Mouse (Mus musculus) limb, embryonic 10.5 days (tissue): ENCODE measurements around the gene Il3. TPM values are rescaled to one million over a fixed set of nuclear protein-coding genes. Genes with fewer than 3 reads are reported as not detected.

ENCODE experiments used
- DNase-seq: peaks from one replicate; pipeline ENCODE4 v3.0.0-alpha.2; 2017; ENCODE audit warnings: low spot score
- H3K27ac ChIP-seq: fragments of 300-500 bp; sonication (generic); 2 replicates; pipeline ENCODE4 v1.5.1; 2016; ENCODE audit warnings: mild to moderate bottlenecking
- H3K27me3 ChIP-seq: fragments of 300-500 bp; sonication (generic); 2 replicates; pipeline ENCODE4 v1.6.1; 2016; ENCODE audit warnings: low read depth, mild to moderate bottlenecking; ENCODE audit not compliant: poor library complexity, severe bottlenecking
- H3K36me3 ChIP-seq: fragments of 300-500 bp; sonication (generic); 2 replicates; pipeline ENCODE4 v1.6.1; 2016; ENCODE audit warnings: mild to moderate bottlenecking, moderate library complexity
- H3K4me1 ChIP-seq: fragments of 300-500 bp; sonication (generic); 2 replicates; pipeline ENCODE4 v1.6.1; 2016
- H3K4me3 ChIP-seq: fragments of 300-500 bp; sonication (generic); 2 replicates; pipeline ENCODE4 v1.5.1; 2016; ENCODE audit warnings: mild to moderate bottlenecking, moderate library complexity
- H3K9me3 ChIP-seq: fragments of 300-500 bp; sonication (generic); replicated peaks from 2 replicates; pipeline ENCODE4 v1.6.1; 2016; ENCODE audit warnings: mild to moderate bottlenecking
- WGBS: fragments of 180-500 bp; shearing (Covaris S2); methylation state at CpG from one replicate; pipeline ENCODE4 v1.1.7; 2016; 5-methylcytosine and 5-hydroxymethylcytosine counted together
- polyA plus RNA-seq: library from polyadenylated mRNA; unstranded; fragments of >200 nt; fragmentation: Nextera tagmentation; extraction: Ambion mirVana; gene quantifications from 2 replicates; pipeline ENCODE4 v1.2.1, GENCODE M21; 2016

Gene Il3
- polyA plus RNA-seq, 1 experiment from 2014 or later = not detected

GRCm38 (mm10) chr11:54256624-54257376 is 10.3 kb downstream of the Il3 start:
- DNase-seq = peak; percentile 79
- no peak overlapping the region for H3K4me3 ChIP-seq
- H3K4me1 ChIP-seq = no peaks in the 10 kb centered on the region
- H3K36me3 ChIP-seq = no peaks in the 10 kb centered on the region
- WGBS = 61% methylated on average over 3 of the region's 3 CpGs
- no peak overlapping the region for H3K27ac ChIP-seq
- H3K27me3 ChIP-seq = no peaks in the 10 kb centered on the region
- H3K9me3 ChIP-seq = no peaks in the 10 kb centered on the region

GRCm38 (mm10) chr11:54254114-54254513 is 13.0 kb downstream of the Il3 start:
- no peak overlapping the region for H3K4me3 ChIP-seq
- WGBS = 54% methylated on average over 4 of the region's 4 CpGs
- H3K9me3 ChIP-seq = no peaks in the 10 kb centered on the region
- no peaks in the 10 kb centered on the region for H3K36me3 ChIP-seq
- no peak for DNase-seq
- no peaks in the 10 kb centered on the region for H3K27me3 ChIP-seq
- peaks cover 3% of the 10 kb centered on the region for H3K4me1 ChIP-seq
- no peak overlapping the region for H3K27ac ChIP-seq

- Histone ChIP-seq H3K4me1 (peaks cover 8% of the 10 kb centered on the region), H3K9me3 (no peaks in the 10 kb centered on the region), H3K27ac (no peak overlapping the region), H3K36me3 (no peaks in the 10 kb centered on the region), H3K27me3 (no peaks in the 10 kb centered on the region), H3K4me3 (no peak overlapping the region)
- DNase-seq = no peak
- WGBS = 95% methylated on average over 11 of the region's 11 CpGs
These were observed 16.5 kb downstream of the Il3 start for GRCm38 (mm10) chr11:54250575-54250974.

- 84% methylated on average over 3 of the region's 3 CpGs for WGBS
- no peaks in the 10 kb centered on the region for H3K27me3 ChIP-seq
- H3K4me3 ChIP-seq = no peak overlapping the region
- no peak for DNase-seq
- H3K9me3 ChIP-seq = no peaks in the 10 kb centered on the region
- H3K4me1 ChIP-seq = peaks cover 8% of the 10 kb centered on the region
- H3K36me3 ChIP-seq = no peaks in the 10 kb centered on the region
- H3K27ac ChIP-seq = no peak overlapping the region
These were observed 17.3 kb downstream of the Il3 start for GRCm38 (mm10) chr11:54249748-54250147.

- no peak within 1 kb of the TSS for H3K4me3 ChIP-seq
- H3K4me1 ChIP-seq = peaks cover 8% of the 10 kb centered on the region
- no peaks in the 10 kb centered on the region for H3K27me3 ChIP-seq
- H3K36me3 ChIP-seq = no peaks in the 10 kb centered on the region
- no peaks in the 10 kb centered on the region for H3K9me3 ChIP-seq
- no peak for DNase-seq
- 62% methylated on average over 11 of the region's 11 CpGs for WGBS
- H3K27ac ChIP-seq = no peak within 1 kb of the TSS
These were observed 17.9 kb downstream of the Il3 start, which contains the start of gene Csf2 for GRCm38 (mm10) chr11:54248940-54249717. TSS of gene Csf2 (minus strand) at chr11:54249667.

DNA sequence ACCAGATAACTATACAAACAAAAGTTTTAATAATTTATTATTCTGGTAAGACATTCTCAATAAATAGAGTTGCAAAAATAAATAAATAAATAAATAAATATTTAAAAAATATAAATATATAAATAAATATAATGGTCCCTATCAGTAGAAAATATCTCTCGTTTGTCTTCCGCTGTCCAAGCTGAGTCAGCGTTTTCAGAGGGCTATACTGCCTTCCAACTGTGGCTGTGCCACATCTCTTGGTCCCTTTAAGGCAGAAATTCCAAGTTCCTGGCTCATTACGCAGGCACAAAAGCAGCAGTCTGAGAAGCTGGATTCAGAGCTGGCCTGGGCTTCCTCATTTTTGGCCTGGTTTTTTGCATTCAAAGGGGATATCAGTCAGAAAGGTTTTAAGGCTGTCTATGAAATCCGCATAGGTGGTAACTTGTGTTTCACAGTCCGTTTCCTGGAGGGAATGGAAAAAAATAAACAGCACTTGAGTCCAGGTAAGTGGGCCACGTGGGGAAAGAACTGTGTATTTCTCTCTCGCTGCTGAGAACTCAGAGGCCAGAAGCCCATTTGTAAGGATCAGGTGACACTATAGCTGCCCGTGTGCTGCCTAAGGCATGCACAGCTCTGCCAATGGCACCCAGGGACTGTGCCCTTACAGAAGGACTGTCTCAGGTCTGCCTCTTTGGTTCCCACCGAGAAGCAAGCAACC is 19.7 kb downstream of the Il3 start:
- H3K4me3 ChIP-seq = no peak overlapping the region
- H3K4me1 ChIP-seq = peaks cover 8% of the 10 kb centered on the region
- no peaks in the 10 kb centered on the region for H3K36me3 ChIP-seq
- DNase-seq = no peak
- H3K27ac ChIP-seq = no peak overlapping the region
- H3K9me3 ChIP-seq = no peaks in the 10 kb centered on the region
- WGBS = 79% methylated on average over 10 of the region's 10 CpGs
- H3K27me3 ChIP-seq = no peaks in the 10 kb centered on the region

GRCm38 (mm10) chr11:54244465-54244864 is 22.6 kb downstream of the Il3 start:
- peaks cover 8% of the 10 kb centered on the region for H3K4me1 ChIP-seq
- H3K4me3 ChIP-seq = no peak overlapping the region
- H3K36me3 ChIP-seq = no peaks in the 10 kb centered on the region
- H3K27me3 ChIP-seq = no peaks in the 10 kb centered on the region
- no peaks in the 10 kb centered on the region for H3K9me3 ChIP-seq
- DNase-seq = no peak
- WGBS = 75% methylated on average over 6 of the region's 6 CpGs
- no peak overlapping the region for H3K27ac ChIP-seq

GRCm38 (mm10) chr11:54242494-54242893 is 24.6 kb downstream of the Il3 start:
- no peak overlapping the region for H3K27ac ChIP-seq
- H3K4me3 ChIP-seq = no peak overlapping the region
- H3K27me3 ChIP-seq = no peaks in the 10 kb centered on the region
- H3K9me3 ChIP-seq = no peaks in the 10 kb centered on the region
- no peaks in the 10 kb centered on the region for H3K4me1 ChIP-seq
- no peaks in the 10 kb centered on the region for H3K36me3 ChIP-seq
- DNase-seq = no peak
- WGBS = 91% methylated on average over 3 of the region's 3 CpGs

DNA sequence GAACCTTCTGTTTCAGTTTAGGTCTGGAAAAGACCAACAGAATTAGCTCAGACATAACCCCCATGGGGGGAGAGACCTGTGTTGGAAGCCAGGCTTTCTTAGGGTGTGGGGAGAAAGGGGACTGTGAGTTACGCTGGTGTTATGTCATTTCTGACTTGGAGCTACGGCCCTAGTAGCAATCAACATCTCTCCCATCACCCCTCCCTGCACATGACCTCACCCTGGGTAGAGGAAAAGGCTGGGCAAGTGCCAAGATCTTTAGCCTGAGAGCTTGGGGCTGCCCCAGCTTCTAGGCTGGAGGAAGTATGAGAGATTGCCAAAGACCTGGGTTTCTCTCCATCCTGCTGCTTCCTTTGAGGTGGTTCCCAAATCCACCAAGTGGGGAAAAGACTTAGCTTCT is 30.1 kb downstream of the Il3 start:
- H3K4me3 ChIP-seq = no peak overlapping the region
- H3K27ac ChIP-seq = no peak overlapping the region
- H3K4me1 ChIP-seq = no peaks in the 10 kb centered on the region
- no peaks in the 10 kb centered on the region for H3K36me3 ChIP-seq
- no peaks in the 10 kb centered on the region for H3K27me3 ChIP-seq
- WGBS = 91% methylated on average over 2 of the region's 2 CpGs
- H3K9me3 ChIP-seq = no peaks in the 10 kb centered on the region
- DNase-seq = no peak

GRCm38 (mm10) chr11:54227478-54227877 is 39.6 kb downstream of the Il3 start:
- no peak overlapping the region for H3K4me3 ChIP-seq
- H3K27me3 ChIP-seq = no peaks in the 10 kb centered on the region
- no peak for DNase-seq
- no peaks in the 10 kb centered on the region for H3K4me1 ChIP-seq
- no peaks in the 10 kb centered on the region for H3K9me3 ChIP-seq
- H3K36me3 ChIP-seq = no peaks in the 10 kb centered on the region
- 92% methylated on average over 2 of the region's 2 CpGs for WGBS
- H3K27ac ChIP-seq = no peak overlapping the region

GRCm38 (mm10) chr11:54224475-54224986 is 42.5 kb downstream of the Il3 start:
- Histone ChIP-seq H3K4me1 (no peaks in the 10 kb centered on the region; the same call in 1 of the 2 replicates), H3K27me3 (no peaks in the 10 kb centered on the region), H3K27ac (no peak overlapping the region), H3K9me3 (no peaks in the 10 kb centered on the region), H3K36me3 (no peaks in the 10 kb centered on the region), H3K4me3 (no peak overlapping the region)
- DNase-seq = no peak
- WGBS = 88% methylated on average over 5 of the region's 5 CpGs

DNA sequence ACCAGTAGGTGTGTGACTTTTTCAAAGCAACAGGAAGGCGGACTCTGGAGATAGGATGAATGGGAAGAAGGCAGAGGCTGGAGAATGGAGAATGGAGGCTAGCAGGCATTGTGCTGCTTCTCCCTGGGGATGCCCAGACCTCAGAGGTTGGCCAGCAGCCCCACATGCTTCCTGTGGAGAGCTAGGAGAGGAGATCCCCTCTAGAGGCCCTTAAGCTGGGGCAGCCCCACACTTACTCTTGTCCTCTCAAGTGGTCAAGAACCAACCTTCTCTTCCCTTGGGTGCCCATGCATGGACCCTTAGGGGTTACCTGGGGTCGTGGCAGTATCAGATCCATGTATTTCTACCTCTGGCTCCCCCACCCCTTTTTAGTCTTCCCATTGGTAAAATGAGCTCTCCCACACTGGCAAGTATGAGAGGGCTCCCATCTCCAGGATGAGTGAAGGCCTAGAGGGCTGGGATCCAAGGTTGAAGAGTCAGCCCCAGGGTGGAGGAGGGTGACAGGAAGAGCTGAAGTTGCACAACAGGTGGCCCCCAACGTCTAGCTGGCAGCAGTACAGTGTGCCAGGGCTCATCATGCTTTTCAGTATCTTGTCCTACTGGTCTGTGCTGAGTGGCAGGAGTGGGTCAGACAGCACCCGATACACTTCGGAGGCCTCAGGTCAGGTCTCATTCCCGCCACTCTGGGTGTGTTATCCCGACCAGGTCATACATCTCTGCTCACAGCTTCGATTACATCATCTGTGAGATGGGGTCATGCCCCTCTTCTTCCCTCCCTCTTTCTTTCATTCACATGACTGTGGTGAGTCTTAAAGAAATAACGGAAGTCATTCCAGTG is 43.2 kb downstream of the Il3 start:
- Histone ChIP-seq H3K4me3 (no peak overlapping the region), H3K27me3 (no peaks in the 10 kb centered on the region), H3K4me1 (no peaks in the 10 kb centered on the region; the same call in 1 of the 2 replicates), H3K27ac (no peak overlapping the region), H3K36me3 (no peaks in the 10 kb centered on the region), H3K9me3 (no peaks in the 10 kb centered on the region)
- no peak for DNase-seq
- 86% methylated on average over 9 of the region's 9 CpGs for WGBS
